Mouse (Mus musculus): Measurements from ENCODE around the gene Bend6. TPM values are rescaled to one million over a fixed set of nuclear protein-coding genes. Genes with fewer than 3 reads are reported as not detected.
"Not testable (repeated sequence)": the region's sequence is repeated elsewhere in the genome, so short reads cannot be mapped to it uniquely, and the experiment has no call there.

Gene Bend6
- total RNA-seq, 2 experiments from 2014 or later, result 1.2 TPM

DNA sequence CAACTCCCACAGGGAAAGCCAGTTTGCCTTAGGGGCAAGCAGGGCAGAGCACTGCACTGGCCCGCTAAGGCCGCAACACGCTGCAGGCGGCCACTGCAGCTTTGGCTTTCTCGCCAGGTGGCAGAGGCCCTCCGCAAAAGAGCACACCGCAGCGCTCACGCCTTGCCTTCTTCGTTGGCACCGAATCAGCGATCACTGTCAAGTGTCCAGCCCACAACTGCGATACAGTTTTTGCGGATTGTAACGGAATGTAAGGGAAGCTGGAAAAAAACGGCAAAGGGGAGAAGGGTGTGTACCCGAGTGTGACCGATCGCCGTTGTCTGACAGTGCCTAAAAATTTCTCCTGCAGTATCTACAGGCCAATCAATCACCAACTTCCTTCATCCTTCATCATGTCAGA, 689 bp downstream of the Bend6 start:
- peak in 1 of 2 experiments; percentile 9 for DNase-seq

DNA sequence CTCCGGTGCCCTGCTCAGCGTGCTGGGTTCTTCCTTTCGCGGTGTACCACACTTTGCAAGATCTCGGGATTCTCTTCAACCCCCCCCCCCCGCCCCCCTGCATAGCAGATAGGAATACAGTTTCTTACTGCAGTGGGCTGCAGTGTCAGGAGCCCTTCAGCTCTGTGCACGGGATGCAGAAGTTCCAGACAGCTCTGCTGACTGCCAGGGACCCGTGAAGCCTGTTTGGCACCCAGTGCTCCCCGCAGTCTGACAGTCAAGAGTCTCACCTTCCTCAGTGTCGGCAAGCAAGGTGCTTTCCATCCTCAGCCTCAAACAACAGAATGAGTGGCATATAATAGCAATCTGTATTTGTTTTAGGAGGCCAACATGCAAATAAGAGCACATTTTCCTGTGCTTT, 1.4 kb downstream of the Bend6 start:
- no peak for DNase-seq

DNA sequence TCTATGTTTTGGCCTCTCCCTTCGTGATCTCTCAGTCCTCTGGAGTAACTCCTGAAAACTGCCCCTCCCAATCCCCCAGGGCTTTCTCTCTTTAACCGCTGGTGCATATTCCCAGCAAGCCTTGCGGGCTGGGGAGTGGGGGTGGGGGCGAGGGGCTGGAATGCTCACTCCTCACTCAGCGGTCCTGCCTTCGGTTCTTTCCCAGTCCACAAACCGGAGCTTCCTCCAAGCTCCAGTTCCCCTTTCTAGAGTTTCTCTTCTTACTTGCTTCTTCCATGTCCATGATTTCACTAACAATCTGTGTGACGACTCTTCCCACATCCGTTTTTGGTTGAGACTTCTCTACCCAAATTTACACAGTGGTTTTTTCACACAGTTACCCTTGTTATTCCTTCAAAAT, 4.0 kb downstream of the Bend6 start:
- DNase-seq, result peak in 1 of 2 experiments; percentile 8

DNA sequence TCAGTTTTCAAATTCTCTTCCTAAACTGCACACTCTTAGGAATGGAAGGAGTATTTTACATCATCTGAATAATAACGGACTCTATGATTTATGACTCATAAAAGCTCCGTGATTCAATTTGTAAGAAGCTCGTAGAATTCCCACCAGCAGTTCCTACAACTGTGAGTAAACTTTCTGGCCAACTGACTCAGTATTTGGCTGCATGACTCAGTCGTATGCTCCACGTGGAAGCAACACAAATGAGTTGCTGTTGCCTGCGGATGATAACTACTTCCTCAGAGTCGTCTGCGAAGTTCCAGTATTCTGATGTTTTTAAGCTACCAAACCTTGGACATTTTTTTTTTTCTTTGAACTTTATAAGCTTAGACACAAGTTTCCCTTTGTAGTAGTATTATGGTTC, 7.4 kb downstream of the Bend6 start:
- DNase-seq, result peak; percentile 51 to 54

DNA sequence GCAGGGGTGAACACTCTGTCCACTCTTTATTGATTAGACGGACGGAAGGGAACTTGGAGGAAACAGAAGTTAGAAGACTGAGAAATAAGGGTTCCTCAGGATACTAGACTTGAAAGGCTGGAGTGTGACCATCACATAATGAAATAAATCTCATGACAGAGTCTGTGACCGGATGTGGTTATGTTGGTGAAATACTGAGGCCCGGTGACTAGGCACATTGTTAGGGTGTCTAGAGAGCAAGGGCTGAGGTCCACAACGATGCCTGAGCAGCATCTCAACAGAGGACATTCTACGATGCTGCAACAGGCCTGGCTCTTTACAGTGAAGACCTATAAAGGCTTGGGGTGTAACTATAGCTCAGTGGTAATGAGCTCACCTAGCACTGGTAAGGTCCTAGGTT, 9.2 kb downstream of the Bend6 start:
- no peak for DNase-seq

DNA sequence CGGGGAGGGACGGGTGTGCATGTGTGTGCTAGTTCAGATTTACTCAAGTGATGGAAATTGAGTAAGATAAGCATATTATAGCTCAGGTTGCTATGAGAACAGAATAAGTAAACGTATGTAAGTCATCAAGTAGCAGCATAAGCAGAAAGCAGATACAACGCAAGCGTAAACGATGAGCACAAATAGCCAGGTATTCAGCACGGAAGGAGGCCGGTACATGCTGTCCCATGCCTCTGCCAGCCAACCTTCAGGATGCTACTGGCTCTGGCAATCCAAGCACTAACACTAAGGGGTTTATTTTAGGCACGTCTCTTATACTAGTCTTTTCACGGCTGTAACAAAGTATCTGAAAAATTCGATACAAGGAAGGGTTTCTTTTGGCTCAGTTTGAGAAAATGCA, 10.2 kb downstream of the Bend6 start:
- DNase-seq, result no peak

DNA sequence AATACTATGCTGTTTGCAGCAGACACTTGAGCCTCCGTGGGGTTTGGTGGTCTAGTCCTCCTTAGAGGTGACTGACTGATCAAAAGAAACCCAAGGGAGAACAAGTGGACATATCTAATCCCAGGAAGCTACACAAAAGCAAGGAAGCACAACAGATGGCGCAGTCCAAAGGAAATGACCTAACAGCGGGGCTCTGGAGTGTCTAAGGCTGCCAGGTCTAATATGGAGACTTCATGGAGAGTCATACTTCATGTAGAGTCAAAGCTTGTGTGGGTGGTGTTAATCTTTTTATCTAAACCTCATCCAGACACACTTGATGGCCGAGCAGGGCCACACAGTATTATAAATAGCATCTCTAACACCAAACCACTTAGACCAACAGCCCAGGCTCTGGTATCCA, 10.9 kb downstream of the Bend6 start:
- no peak for DNase-seq

DNA sequence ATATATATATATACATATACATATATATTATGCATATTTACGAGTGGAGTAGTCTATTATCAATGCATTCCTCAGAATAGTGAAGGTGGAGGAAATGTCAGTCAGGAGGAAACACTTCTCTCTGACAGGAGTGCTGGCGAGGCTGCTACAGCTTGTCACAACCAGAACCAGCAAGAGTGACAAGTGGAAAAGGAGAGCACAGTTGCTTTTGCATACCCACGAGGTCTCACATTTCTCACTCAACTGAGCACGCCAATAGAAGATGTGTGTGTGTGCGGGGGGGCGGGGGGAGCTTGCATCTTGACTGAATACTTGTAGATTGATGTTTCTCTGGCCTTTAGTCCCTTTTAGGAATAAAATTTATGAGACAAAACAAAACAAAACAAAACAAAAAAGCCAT, 11.5 kb downstream of the Bend6 start:
- DNase-seq, result no peak

DNA sequence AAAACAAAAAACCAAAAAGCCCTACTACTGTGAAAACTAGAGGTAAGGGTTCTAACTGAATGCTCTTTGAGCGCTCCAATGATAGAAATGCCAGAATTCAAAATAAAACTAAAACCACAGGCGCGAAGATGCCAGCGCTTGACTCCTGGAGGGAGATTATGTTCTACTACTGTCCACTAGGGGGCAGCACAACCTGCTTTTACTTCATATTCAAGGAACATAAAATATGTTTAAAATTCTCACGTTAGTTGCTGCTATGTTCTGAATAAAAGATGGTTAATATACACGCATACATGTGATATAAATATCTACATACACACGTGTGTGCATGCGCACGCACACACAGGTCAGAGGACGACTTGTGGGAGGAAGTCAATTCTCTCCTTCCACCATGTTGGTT, 14.8 kb downstream of the Bend6 start:
- peak; percentile 37 to 70 for DNase-seq

DNA sequence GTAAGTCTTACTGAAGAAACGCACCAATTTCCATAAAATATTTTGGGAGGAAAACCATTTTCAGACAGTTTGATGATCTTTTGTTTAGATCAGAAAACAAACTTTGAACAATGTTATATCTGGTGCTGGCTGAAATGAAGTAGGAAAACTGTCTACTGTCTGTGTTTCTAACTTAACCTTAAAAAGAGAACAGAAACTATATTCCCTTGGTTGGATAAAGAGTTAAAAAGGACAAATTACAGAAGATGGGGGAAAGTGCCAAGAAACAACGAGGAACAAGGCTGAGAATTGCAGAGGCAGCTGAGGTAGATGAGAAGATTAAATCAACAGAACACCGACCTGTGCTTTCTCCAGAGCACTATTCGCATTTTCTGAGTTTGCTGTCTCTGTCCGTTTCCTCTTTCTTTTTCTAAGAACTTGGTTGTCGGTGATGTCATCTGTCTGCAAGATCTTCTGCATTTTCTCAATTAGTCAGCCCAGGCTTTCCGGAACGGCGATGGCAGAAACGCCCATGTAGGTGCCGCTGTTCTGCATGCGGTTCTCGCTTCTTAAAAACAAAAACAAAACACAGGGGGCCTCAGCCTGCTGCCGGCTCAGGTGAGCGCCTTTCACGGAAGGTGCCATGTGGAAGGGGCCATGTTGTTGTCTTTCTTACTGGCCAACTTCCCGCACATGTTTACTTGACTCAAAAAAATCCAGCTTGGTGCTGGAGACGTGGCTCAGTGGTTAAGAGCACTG, 24.3 kb downstream of the Bend6 start:
- peak; percentile 35 to 43 for DNase-seq

DNA sequence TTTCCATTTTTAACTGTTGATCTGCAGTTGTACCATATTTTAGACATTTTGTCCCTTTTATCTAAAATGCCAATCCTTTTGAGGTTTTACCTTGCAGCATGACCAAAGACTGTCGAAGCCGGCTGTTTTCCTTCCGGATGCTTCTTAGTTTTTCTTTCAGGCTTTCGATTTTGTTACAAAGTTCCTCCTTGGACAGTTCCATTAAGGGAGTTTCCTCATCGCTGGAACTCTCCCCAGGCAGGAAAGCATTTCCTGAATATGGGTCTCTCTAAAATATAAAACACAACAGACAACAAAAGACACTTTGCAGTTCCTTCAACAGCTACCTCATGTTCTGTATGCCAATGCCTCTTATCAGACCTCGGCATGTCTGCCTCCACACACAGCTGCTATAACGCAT, 29.4 kb downstream of the Bend6 start:
- DNase-seq, result no peak

DNA sequence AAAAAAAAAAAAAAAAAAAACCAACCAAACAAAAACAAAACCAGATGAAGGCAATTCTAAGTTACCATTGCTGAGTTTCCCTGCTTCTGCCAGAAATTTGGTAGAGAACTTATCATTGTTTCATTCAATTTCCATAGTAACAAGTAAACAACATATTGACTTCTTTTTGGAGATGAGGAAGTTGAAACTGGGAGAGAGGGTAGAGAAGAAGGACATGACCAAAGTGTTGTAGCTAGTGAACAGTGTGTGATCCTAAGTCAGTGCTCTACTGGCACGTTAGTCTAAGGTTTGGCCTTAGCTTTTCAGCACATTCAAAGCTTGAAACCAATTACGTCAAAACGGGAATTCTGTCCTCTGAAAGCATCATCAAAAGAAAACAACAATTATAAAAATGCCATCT, 31.2 kb downstream of the Bend6 start:
- DNase-seq, result no peak

DNA sequence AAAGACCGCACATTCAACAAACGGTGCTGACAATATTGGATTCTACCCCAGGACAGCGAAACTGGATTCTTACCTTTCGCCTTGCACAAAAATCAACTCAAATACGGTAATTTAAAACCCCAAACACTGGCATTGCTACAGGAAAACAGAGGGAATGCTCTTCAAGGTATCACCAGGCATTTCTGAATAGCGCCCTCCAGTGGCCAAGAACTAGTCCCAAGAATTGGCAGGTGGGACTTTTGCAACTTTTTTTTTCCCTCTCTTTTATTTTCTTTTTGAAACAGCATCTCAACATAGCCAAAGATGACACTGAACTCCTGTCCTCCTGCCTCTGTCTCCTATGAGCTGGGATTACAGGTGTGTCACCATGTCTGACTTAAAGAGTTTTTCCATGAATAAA, 31.9 kb downstream of the Bend6 start:
- peak; percentile 28 to 40 for DNase-seq

DNA sequence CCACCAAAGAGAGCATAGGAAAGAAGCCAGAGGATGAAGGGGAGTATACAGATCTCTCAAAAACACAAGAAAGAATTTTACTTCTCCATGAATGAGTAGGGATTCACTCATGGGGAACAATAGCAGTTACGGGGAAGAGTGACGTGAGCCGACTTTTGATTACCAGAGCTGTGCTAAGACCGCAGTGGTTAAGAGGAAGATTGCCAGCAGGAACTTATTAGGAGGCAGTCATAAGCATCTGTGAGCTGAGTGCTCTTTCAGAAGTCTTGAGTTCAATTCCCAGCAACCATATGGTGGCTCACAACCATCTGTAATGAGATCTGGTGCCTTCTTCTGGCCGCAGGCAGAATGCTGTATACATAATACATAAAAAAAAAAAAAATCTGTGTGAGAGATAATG, 34.1 kb downstream of the Bend6 start:
- no peak for DNase-seq

DNA sequence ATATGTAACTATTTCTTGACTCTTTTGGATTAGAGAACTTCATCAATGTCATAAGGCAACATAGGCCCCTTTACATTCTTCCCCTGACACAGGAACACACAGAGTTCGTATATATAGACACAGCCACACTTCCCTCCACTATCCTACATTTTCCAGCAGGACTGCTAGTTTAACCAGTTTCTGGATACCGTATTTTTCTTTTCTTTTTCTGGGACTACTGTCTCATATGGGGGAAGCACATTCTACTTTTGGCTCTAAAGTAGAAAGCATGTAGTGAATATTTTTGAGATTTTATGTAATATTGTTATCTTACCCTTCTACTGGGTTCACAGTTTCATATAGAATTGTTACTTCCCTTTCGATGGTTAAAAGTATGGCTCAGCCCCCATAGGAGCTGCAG, 38.2 kb downstream of the Bend6 start:
- DNase-seq, result no peak

DNA sequence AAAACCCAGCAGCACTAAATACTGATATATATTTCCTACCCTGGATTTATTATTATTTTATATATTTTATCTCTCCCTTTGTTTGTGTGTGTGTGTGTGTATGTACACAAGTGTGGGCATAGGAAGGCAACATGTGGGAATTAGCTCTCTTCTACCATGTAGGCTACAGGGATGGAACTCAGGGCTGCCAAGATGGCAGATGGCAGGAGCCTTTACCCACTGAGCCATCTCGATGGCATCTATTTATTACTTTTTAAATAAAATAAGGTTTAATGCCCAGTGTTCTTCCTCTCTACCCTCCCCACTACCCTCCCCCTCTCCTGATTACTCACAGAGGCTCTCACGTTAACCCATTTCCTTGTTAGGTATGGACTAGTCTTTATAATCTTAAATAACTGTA, 38.6 kb downstream of the Bend6 start:
- DNase-seq, result no peak

DNA sequence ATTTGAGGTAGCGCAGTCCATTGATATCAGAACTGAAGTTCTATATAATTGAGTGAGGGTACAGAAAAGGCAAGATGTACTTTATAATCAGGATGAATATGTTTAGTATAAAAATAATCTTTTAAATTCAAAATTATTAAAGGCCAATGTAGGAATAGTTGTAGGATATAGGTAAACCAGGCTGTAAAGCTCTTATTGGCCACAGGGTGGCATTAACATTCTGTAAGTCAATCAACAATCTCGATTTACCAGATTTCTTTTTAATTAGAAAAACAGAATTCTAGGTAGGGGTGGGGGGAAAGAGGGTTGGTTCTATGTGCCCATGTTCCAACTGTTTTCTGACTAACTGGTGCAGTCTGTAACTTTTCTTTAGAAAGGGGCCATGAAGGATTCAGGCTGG, 60.8 kb downstream of the Bend6 start:
- no peak for DNase-seq

DNA sequence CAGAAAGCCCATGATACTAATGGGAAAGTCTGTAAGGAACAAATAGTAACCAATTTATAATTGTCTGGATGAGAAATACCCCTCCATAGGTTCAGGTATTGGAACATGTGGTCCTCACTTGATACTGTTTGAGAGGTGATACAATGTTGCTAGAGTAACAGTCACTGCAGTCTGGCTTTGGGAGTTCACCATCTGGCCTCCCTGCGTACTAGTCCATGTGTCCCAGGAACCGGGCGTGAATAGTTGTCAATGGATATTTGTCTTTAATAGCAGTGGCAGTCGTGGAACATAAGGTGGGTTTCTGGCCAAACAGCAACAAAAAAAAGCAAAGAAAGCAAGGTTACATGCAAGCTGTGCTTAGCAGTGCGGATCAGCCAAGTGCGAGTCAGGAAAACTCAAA, 63.8 kb downstream of the Bend6 start:
- DNase-seq, result no peak

DNA sequence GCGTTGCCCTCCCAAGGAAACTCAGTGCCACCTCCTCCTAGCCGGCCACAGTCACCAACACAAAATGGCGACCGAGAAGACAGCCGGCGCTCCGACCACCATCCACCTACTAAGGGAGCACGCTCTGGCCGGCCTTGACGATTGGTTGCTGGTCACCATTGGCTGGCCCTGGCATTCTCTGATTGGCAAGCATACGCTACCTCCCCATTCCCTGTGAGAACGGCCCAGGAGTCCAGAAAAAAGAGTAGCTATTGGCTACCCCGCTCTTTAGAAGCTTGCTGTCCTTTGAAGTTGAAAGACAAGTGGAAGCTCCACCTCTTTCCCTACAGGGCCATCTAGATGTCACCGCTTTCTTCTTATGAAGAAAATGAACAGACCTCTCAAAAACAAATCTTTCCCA, 68.7 kb downstream of the Bend6 start:
- DNase-seq, result not testable (repeated sequence)

DNA sequence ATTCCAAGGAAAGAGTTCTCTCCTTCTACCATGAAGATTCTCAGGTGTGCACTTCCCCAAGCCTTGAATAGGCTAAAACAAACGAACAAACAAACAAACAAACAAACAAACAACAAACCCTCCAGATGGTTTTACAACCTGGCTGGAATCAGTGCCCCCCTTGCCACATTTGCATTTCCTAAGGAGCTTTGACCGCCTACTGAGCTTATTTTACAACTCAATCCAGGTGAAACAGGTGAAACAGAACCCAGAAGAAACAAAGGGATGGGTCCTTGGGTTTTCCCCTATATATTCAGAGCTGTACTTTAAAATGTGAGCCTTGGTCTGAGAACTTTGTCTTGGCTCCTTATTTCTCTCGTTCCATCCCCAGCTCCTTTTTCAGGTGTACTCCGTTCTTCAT, 77.0 kb downstream of the Bend6 start:
- no peak for DNase-seq

DNA sequence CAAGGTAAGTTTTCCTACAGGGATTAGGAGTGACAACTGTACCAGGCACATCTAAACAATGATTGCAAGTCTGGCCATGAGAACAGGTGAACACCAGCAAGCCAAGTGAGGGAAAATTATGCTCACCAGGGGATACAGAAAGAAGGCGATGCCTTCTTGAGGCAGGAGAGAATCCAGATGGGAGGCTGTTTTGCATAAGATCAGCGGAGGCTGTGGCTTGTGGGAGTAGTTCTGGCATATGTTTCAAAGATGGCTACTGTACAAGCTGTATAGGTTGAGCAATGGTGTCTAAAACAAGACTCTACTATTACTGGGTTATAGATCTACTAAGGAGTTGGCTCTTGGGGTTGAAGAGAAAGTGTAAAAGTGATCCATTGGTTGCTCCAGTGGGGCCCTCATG, 89.7 kb downstream of the Bend6 start:
- no peak for DNase-seq

DNA sequence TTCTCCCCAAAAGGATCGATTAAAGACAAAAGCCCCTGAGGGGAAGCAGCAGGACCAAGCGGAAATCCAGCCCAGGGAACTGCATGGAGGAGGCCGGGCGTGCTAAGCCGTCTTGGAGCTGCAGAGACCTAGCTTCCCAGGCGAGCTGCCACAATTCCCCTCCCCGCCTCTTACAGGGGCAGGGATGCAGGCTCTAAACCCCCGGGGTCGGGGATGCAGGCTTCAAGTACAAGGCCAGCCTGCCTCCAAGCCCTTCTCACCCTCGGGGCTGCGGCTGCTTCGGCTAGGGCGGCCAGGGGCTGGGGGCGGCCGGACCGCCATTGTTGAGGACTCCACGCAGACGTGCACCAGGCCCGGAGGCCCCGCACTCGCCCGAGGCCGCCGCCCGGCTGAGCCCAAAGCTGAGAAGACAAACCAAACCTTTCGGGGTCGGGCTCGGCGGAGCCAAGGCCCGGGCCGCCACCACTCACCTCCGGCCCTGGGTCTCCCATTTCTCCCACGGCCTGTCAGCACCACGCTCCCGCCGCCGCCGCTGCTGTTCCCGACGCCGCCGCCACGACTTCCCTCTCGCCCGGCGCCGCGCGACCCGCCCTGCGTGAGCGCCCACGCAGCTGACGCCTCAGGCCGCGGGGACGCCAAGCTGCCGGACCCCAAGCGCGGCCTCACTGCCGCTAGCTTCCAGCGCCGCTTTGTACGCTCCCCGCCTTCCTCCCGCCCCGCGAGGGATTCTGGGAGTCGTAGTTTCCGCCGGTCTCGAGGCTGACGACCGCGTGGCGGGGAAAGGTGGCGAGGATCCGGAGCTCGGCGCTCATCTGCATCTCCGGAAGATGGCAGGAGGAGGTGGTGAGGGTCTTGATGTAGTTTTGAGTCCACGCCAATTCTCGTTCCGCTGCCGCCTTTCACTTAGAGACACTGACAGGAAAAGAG, 93.5 kb downstream of the Bend6 start, which contains the start of gene Zfp451:
TSS of gene Zfp451 (minus strand) at position 728 of the 927 bp plus-strand sequence.
- DNase-seq, result peak; percentile 94 to 96

DNA sequence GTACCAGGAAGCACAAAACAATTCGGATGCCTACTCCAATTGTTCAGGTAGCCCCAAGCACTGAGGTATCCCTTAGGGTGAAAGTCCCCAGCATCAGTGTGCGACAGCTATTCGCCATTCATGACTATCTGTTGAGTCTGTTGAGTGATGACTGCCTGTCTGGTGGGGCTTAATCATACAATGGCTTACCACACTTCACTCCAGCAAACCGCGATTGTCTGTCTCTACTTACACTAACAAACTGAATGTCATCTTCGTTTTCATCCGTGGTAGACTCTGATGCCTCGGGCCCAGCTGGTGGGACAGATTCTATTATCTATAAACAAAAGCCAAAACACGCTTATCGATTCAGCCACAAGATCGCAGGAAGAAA, 94.1 kb downstream of the Bend6 start:
- peak; percentile 5 to 15 for DNase-seq

DNA sequence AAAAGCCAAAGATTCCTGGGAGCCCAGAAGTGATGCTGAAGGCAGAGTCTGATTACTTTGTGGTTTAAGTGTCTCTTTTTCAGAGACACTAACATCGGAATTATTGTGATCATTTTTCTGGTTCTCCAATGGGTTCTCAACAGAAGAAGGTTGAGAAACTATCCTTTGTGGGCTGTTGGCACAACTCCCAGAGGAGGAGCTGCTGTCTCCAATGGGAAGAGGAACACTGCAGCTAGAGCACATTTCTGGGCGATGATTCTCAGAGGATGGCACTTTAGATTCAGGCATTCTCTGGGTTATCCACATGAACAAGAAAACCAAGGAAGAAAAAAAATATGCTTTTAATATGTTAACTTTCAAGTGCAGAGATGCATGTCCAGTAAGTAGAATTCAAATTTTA, 104.3 kb downstream of the Bend6 start:
- DNase-seq, result no peak

Data from adrenal gland, postnatal 36 days (tissue).